Mouse (Mus musculus): ENCODE measurements around the gene Lnx1. TPM values are rescaled to one million over a fixed set of nuclear protein-coding genes. Genes with fewer than 3 reads are reported as not detected.

Gene Lnx1
- polyA plus RNA-seq, 1 experiment from 2014 or later, result 5.0 TPM

- Histone ChIP-seq H3K4me1 (replicated peaks; ENCODE audit: control insufficient read depth, insufficient read depth, low read length) (no peaks in the 10 kb centered on the region), H3K4me2 (replicated peaks; ENCODE audit: low read depth) (no peak overlapping the region), H3K27me3 (replicated peaks; ENCODE audit: control insufficient read depth, insufficient read depth, low read length) (no peaks in the 10 kb centered on the region), H3K4me3 (ENCODE audit: low read depth, low read length) (no peak overlapping the region), H3K9ac (ENCODE audit: low read depth, low read length) (no peak overlapping the region), H3K9me3 (ENCODE audit: control insufficient read depth) (no peaks in the 10 kb centered on the region), H3K36me3 (ENCODE audit: control insufficient read depth, insufficient read depth) (0 out of 2 replicates have a peak, but pooled peaks cover 3% of the 10 kb centered on the region), H3K27ac (ENCODE audit: low read depth, low read length) (no peak overlapping the region)
- 83% methylated on average over 7 of the region's 7 CpGs for WGBS
- no peak for ATAC-seq
- TF ChIP-seq CTCF (IDR thresholded peaks at IDR 0.05; ENCODE audit: low read depth), result no peak
These were observed 8.3 kb downstream of the Lnx1 start for GRCm38 (mm10) chr5:74694390-74694801.

- ATAC-seq, result no peak
- Histone ChIP-seq H3K36me3 (ENCODE audit: control insufficient read depth, insufficient read depth) (0 out of 2 replicates have a peak, but pooled peaks cover 3% of the 10 kb centered on the region), H3K27me3 (replicated peaks; ENCODE audit: control insufficient read depth, insufficient read depth, low read length) (no peaks in the 10 kb centered on the region), H3K27ac (ENCODE audit: low read depth, low read length) (no peak overlapping the region), H3K9ac (ENCODE audit: low read depth, low read length) (no peak overlapping the region), H3K4me3 (ENCODE audit: low read depth, low read length) (no peak overlapping the region), H3K4me2 (replicated peaks; ENCODE audit: low read depth) (no peak overlapping the region), H3K9me3 (ENCODE audit: control insufficient read depth) (no peaks in the 10 kb centered on the region), H3K4me1 (replicated peaks; ENCODE audit: control insufficient read depth, insufficient read depth, low read length) (0 out of 2 replicates have a peak, but pooled peaks cover under 1% of the 10 kb centered on the region)
- 67% methylated on average over 2 of the region's 2 CpGs for whole genome bisulfite sequencing
- TF ChIP-seq CTCF (IDR thresholded peaks at IDR 0.05; ENCODE audit: low read depth), result no peak
These were observed 8.9 kb downstream of the Lnx1 start for GRCm38 (mm10) chr5:74693836-74694235.

GRCm38 (mm10) chr5:74692411-74693090, 10.2 kb downstream of the Lnx1 start:
- no peak overlapping the region for H3K4me2 ChIP-seq (replicated peaks; ENCODE audit: low read depth)
- H3K9ac ChIP-seq (ENCODE audit: low read depth, low read length), result no peak overlapping the region
- 0 out of 2 replicates have a peak, but pooled peaks cover 3% of the 10 kb centered on the region for H3K36me3 ChIP-seq (ENCODE audit: control insufficient read depth, insufficient read depth)
- 46% methylated on average over 6 of the region's 6 CpGs for WGBS
- H3K9me3 ChIP-seq (ENCODE audit: control insufficient read depth), result no peaks in the 10 kb centered on the region
- no peak for TF ChIP-seq CTCF (IDR thresholded peaks at IDR 0.05; ENCODE audit: low read depth)
- peak; percentile 96 for ATAC-seq
- no peaks in the 10 kb centered on the region for H3K27me3 ChIP-seq (replicated peaks; ENCODE audit: control insufficient read depth, insufficient read depth, low read length)
- no peak overlapping the region for H3K27ac ChIP-seq (ENCODE audit: low read depth, low read length)
- H3K4me1 ChIP-seq (replicated peaks; ENCODE audit: control insufficient read depth, insufficient read depth, low read length), result 0 out of 2 replicates have a peak, but pooled peaks cover 3% of the 10 kb centered on the region
- no peak overlapping the region for H3K4me3 ChIP-seq (ENCODE audit: low read depth, low read length)

GRCm38 (mm10) chr5:74688822-74689221, 13.9 kb downstream of the Lnx1 start:
- H3K9ac ChIP-seq (ENCODE audit: low read depth, low read length), result no peak overlapping the region
- no peak overlapping the region for H3K27ac ChIP-seq (ENCODE audit: low read depth, low read length)
- no peak overlapping the region for H3K4me2 ChIP-seq (replicated peaks; ENCODE audit: low read depth)
- no peaks in the 10 kb centered on the region for H3K27me3 ChIP-seq (replicated peaks; ENCODE audit: control insufficient read depth, insufficient read depth, low read length)
- TF ChIP-seq CTCF (IDR thresholded peaks at IDR 0.05; ENCODE audit: low read depth), result no peak
- no peak overlapping the region for H3K4me3 ChIP-seq (ENCODE audit: low read depth, low read length)
- 57% methylated on average over 2 of the region's 2 CpGs for WGBS
- no peaks in the 10 kb centered on the region for H3K9me3 ChIP-seq (ENCODE audit: control insufficient read depth)
- no peak for ATAC-seq
- 0 out of 2 replicates have a peak, but pooled peaks cover 3% of the 10 kb centered on the region for H3K4me1 ChIP-seq (replicated peaks; ENCODE audit: control insufficient read depth, insufficient read depth, low read length)
- H3K36me3 ChIP-seq (ENCODE audit: control insufficient read depth, insufficient read depth), result 0 out of 2 replicates have a peak, but pooled peaks cover 3% of the 10 kb centered on the region

GRCm38 (mm10) chr5:74684944-74685343, 17.8 kb downstream of the Lnx1 start:
- Histone ChIP-seq H3K4me1 (replicated peaks; ENCODE audit: control insufficient read depth, insufficient read depth, low read length) (0 out of 2 replicates have a peak, but pooled peaks cover 3% of the 10 kb centered on the region), H3K27ac (ENCODE audit: low read depth, low read length) (no peak overlapping the region), H3K36me3 (ENCODE audit: control insufficient read depth, insufficient read depth) (peaks cover 9% of the 10 kb centered on the region; the same call in 1 of the 2 replicates), H3K4me2 (replicated peaks; ENCODE audit: low read depth) (no peak overlapping the region), H3K9ac (ENCODE audit: low read depth, low read length) (no peak overlapping the region), H3K27me3 (replicated peaks; ENCODE audit: control insufficient read depth, insufficient read depth, low read length) (no peaks in the 10 kb centered on the region), H3K4me3 (ENCODE audit: low read depth, low read length) (no peak overlapping the region), H3K9me3 (ENCODE audit: control insufficient read depth) (no peaks in the 10 kb centered on the region)
- no peak for TF ChIP-seq CTCF (IDR thresholded peaks at IDR 0.05; ENCODE audit: low read depth)
- ATAC-seq, result no peak
- WGBS, result 83% methylated on average over 5 of the region's 5 CpGs

- no peak for ATAC-seq
- no peak overlapping the region for H3K27ac ChIP-seq (ENCODE audit: low read depth, low read length)
- H3K4me1 ChIP-seq (replicated peaks; ENCODE audit: control insufficient read depth, insufficient read depth, low read length), result peaks cover 3% of the 10 kb centered on the region; the same call in 1 of the 2 replicates
- H3K4me2 ChIP-seq (replicated peaks; ENCODE audit: low read depth), result no peak overlapping the region
- 74% methylated on average over 2 of the region's 2 CpGs for WGBS
- no peak overlapping the region for H3K4me3 ChIP-seq (ENCODE audit: low read depth, low read length)
- TF ChIP-seq CTCF (IDR thresholded peaks at IDR 0.05; ENCODE audit: low read depth), result no peak
- no peaks in the 10 kb centered on the region for H3K27me3 ChIP-seq (replicated peaks; ENCODE audit: control insufficient read depth, insufficient read depth, low read length)
- no peaks in the 10 kb centered on the region for H3K9me3 ChIP-seq (ENCODE audit: control insufficient read depth)
- peaks cover 9% of the 10 kb centered on the region; the same call in 1 of the 2 replicates for H3K36me3 ChIP-seq (ENCODE audit: control insufficient read depth, insufficient read depth)
- H3K9ac ChIP-seq (ENCODE audit: low read depth, low read length), result no peak overlapping the region
These were observed 18.9 kb downstream of the Lnx1 start for GRCm38 (mm10) chr5:74683832-74684231.
